Mouse (Mus musculus): ENCODE data around the gene Cdh16. TPM values are rescaled to one million over a fixed set of nuclear protein-coding genes. Genes with fewer than 3 reads are reported as not detected.

The Cdh16 gene
- polyA plus RNA-seq, 1 experiment from 2014 or later, result not detected

DNA sequence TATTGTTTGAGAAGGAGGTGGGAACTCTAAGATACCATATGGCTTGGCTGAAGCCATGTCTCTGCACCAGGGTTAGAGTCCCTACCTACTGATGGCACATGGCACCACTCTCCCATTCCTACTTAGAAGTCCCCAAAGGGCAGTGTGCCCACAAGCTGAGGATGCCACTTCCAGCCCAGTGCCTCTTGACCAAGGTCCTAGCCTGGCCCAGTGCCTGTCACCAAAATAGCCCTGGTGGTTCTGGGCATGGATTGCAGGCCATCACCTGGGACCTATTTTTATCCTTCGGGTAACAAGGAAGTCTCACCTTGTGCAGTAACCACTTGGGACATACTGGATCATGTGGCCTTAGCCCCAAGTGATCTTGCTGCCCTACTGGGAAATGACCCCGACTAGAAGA lies 16.3 kb downstream of the Cdh16 start:
- H3K9ac ChIP-seq, result no peak overlapping the region
- H3K27me3 ChIP-seq, result peaks cover 5% of the 10 kb centered on the region; the same call in 1 of the 2 replicates
- 0 out of 2 replicates have a peak, but pooled peaks cover 3% of the 10 kb centered on the region for H3K4me1 ChIP-seq
- H3K36me3 ChIP-seq (replicated peaks), result no peaks in the 10 kb centered on the region
- H3K4me3 ChIP-seq (replicated peaks), result no peak overlapping the region
- no peaks in the 10 kb centered on the region for H3K9me3 ChIP-seq
- 75% methylated on average over 2 of the region's 2 CpGs for WGBS
- no peak for ATAC-seq (ENCODE audit: low FRiP score)
- H3K4me2 ChIP-seq, result no peak overlapping the region
- H3K27ac ChIP-seq, result no peak overlapping the region

GRCm38 (mm10) chr8:104606329-104606728 lies 17.9 kb downstream of the Cdh16 start:
- WGBS, result 49% methylated on average over 6 of the region's 6 CpGs
- Histone ChIP-seq H3K36me3 (replicated peaks) (no peaks in the 10 kb centered on the region), H3K9ac (no peak overlapping the region), H3K27ac (no peak overlapping the region), H3K27me3 (peaks cover 16% of the 10 kb centered on the region), H3K4me1 (peaks cover 14% of the 10 kb centered on the region), H3K4me3 (replicated peaks) (no peak overlapping the region), H3K4me2 (no peak overlapping the region), H3K9me3 (no peaks in the 10 kb centered on the region)
- no peak for ATAC-seq (ENCODE audit: low FRiP score)

GRCm38 (mm10) chr8:104603245-104603593 lies 21.0 kb downstream of the Cdh16 start:
- Histone ChIP-seq H3K4me3 (replicated peaks) (no peak overlapping the region), H3K4me2 (no peak overlapping the region), H3K27me3 (peaks cover 14% of the 10 kb centered on the region; the same call in 1 of the 2 replicates), H3K4me1 (peaks cover 14% of the 10 kb centered on the region), H3K36me3 (replicated peaks) (no peaks in the 10 kb centered on the region), H3K27ac (no peak overlapping the region), H3K9me3 (no peaks in the 10 kb centered on the region), H3K9ac (no peak overlapping the region)
- ATAC-seq (ENCODE audit: low FRiP score), result no peak
- WGBS, result 67% methylated on average over 4 of the region's 4 CpGs

DNA sequence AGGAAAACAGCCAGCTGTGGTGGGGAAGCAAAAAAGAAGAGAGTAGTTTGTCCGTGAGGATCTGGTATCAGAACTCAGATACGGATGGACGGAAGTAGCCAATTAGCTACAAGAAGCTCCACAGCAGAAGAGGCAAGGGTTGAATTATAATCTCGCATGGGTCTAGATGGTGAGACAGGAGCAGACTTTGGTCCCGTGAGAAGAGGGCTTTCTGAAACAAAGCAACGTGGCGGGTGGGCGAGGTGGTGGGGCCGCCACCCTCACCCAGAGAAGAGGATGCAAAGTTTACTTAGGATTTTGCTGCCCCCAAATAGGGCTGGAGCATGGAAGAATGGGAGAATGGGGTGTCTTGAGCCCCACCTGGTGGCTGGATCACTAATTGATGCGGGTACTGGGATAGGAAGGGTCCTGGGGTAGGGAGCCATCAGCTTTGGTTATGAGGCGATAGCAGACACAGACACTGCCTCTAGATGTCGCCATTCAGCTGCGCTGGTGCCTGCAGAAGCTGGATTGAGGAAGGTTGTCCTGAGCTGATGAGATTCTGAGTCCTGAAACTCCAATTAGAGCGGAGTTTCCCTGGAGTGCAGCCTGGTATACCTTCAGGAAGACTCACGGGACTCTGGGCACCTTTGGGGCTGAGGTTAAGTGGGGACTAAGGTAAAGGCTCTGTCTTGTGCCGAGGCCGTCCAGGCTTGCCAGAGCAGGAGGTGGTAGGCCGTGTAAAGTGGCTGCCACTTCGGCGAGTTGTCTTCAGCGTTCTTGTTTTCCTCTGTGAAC lies 21.5 kb downstream of the Cdh16 start:
- Histone ChIP-seq H3K9ac (no peak overlapping the region), H3K27ac (no peak overlapping the region), H3K27me3 (peaks cover 14% of the 10 kb centered on the region; the same call in 1 of the 2 replicates), H3K4me1 (peaks cover 14% of the 10 kb centered on the region), H3K36me3 (replicated peaks) (no peaks in the 10 kb centered on the region), H3K4me3 (replicated peaks) (peak overlapping the region; percentile 16), H3K4me2 (peak overlapping the region; percentile 49), H3K9me3 (no peaks in the 10 kb centered on the region)
- 21% methylated on average over 21 of the region's 21 CpGs for WGBS
- ATAC-seq (ENCODE audit: low FRiP score), result peak; percentile 92

- no peak overlapping the region for H3K9ac ChIP-seq
- no peaks in the 10 kb centered on the region; the same call in 1 of the 2 replicates for H3K36me3 ChIP-seq (replicated peaks)
- peaks cover 14% of the 10 kb centered on the region for H3K4me1 ChIP-seq
- peak overlapping the region; percentile 49 for H3K4me2 ChIP-seq
- peaks cover 14% of the 10 kb centered on the region; the same call in 1 of the 2 replicates for H3K27me3 ChIP-seq
- H3K4me3 ChIP-seq (replicated peaks), result peak overlapping the region; percentile 16; the same call in 1 of the 2 replicates
- peak; percentile 39; the same call in 1 of the 2 replicates for ATAC-seq (ENCODE audit: low FRiP score)
- WGBS, result under 1% methylated on average over 12 of the region's 12 CpGs
- H3K9me3 ChIP-seq, result no peaks in the 10 kb centered on the region
- H3K27ac ChIP-seq, result no peak overlapping the region
Observed at GRCm38 (mm10) chr8:104601941-104602371, 22.2 kb downstream of the Cdh16 start.

DNA sequence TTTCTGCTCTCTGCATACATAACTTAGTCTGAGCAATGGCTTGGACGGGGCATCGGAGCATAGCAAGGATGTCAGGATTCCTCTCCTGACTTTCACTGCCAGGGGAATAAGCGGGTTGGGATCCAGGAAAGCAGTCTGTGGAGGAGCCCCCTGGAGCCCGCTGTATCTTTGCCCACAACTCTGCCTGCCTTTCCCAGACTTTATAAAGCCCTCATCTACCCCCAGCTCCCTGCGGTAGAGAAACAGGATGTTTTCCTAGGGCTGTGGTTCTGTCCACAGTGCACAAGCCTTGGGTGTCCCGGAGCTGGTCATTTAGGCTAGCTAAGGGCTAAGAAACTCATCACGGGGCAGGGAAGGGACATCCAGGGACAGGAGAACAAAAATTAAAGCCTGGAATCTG lies 22.8 kb downstream of the Cdh16 start:
- Histone ChIP-seq H3K36me3 (replicated peaks) (peaks cover 2% of the 10 kb centered on the region), H3K4me3 (replicated peaks) (0 out of 2 replicates have a peak overlapping the region, but pooled peaks have one; percentile 16), H3K4me1 (peaks cover 14% of the 10 kb centered on the region), H3K27me3 (peaks cover 14% of the 10 kb centered on the region; the same call in 1 of the 2 replicates), H3K9me3 (no peaks in the 10 kb centered on the region), H3K4me2 (peak overlapping the region; percentile 49), H3K27ac (no peak overlapping the region), H3K9ac (no peak overlapping the region)
- no peak for ATAC-seq (ENCODE audit: low FRiP score)
- 38% methylated on average over 7 of the region's 7 CpGs for WGBS

DNA sequence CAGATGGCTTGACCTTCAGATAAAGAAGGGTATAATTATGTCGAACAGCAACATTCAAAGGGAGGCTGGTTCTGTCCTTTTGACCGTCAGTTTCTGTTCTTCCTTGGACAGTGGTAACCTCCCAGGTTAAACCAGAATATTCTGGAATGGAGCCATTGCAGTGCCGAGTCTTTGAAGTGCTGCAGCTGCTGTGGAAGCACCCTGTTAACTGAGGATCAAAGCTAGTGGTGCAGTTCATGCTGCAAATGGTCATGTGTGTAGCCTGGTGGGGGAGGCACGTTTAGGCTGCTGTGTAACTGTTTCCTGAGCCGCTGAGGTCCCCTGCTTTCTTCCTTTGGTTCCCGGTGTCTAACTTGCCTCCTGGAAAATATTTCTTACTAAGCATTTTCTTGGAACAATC lies 25.7 kb downstream of the Cdh16 start:
- no peak overlapping the region for H3K4me3 ChIP-seq (replicated peaks)
- H3K27me3 ChIP-seq, result peaks cover 14% of the 10 kb centered on the region; the same call in 1 of the 2 replicates
- no peak for ATAC-seq (ENCODE audit: low FRiP score)
- H3K36me3 ChIP-seq (replicated peaks), result peaks cover 25% of the 10 kb centered on the region
- WGBS, result 77% methylated on average over 6 of the region's 6 CpGs
- no peak overlapping the region for H3K27ac ChIP-seq
- no peak overlapping the region for H3K9ac ChIP-seq
- no peak overlapping the region for H3K4me2 ChIP-seq
- peaks cover 14% of the 10 kb centered on the region for H3K4me1 ChIP-seq
- H3K9me3 ChIP-seq, result no peaks in the 10 kb centered on the region

DNA sequence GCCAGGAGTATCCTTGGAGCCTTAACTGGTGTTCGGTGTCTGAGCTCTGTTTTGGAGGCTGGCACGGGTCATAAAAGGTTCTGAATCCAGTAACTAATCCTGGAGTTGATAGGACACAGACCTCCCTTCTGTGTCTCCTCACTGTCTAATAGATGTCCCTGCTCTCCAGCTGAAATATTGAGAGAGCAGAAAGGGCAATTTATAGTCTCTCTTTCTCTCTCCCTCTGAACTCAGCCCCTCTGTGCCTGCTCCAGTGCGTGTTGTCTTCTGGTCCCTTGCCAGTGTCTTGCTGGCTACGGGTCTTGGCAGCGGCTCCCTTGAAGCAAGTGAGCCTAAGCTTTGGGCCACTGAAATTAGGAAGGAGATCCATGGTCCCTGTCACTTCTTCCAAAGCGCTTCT lies 26.5 kb downstream of the Cdh16 start:
- Histone ChIP-seq H3K4me3 (replicated peaks) (no peak overlapping the region), H3K9ac (no peak overlapping the region), H3K9me3 (no peaks in the 10 kb centered on the region), H3K27me3 (peaks cover 14% of the 10 kb centered on the region; the same call in 1 of the 2 replicates), H3K36me3 (replicated peaks) (peaks cover 26% of the 10 kb centered on the region), H3K4me2 (no peak overlapping the region), H3K27ac (no peak overlapping the region), H3K4me1 (peaks cover 10% of the 10 kb centered on the region)
- ATAC-seq (ENCODE audit: low FRiP score), result no peak
- 85% methylated on average over 6 of the region's 6 CpGs for WGBS

DNA sequence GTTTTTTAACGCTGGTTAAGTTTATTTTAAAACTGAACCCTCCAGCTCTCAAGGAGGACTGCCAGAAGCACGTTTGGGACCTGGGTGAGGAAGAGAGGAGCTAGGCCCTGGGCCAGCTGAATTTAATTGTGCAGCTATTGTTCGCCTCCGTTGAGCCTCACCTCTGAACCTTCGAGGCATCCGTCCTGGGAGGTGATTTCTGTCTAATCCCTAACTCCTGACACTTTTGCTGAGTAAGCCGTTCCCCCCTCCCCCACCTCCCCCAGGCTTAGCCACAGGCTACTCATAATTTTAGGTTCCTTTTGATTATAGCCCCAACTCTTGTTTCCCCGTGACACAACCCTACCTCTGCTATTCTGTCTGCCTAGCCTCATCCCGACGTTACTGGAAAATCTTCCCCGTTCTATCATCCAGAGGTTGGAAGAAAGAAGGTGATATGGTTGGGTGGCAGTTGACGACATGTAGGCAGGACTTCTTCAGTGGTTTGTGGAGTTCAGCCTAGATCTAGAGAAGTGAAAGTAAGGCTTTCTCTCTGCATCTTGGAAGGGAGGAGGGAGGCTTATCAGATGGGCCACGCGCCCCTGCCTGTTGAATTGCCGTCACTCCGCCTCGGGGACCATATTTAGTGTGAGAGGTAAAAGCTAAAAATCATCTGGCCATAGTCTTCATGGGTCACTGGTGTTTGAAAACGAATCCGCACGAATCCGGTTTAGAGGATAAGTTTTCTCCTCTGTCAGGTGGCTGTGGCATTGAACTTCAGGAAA lies 28.2 kb downstream of the Cdh16 start:
- Histone ChIP-seq H3K9me3 (no peaks in the 10 kb centered on the region), H3K27ac (no peak overlapping the region), H3K36me3 (replicated peaks) (peaks cover 26% of the 10 kb centered on the region), H3K4me2 (no peak overlapping the region), H3K9ac (no peak overlapping the region), H3K27me3 (no peaks in the 10 kb centered on the region), H3K4me1 (peaks cover 13% of the 10 kb centered on the region), H3K4me3 (replicated peaks) (no peak overlapping the region)
- 88% methylated on average over 21 of the region's 21 CpGs for WGBS
- no peak for ATAC-seq (ENCODE audit: low FRiP score)

- Histone ChIP-seq H3K27ac (no peak overlapping the region), H3K4me1 (peaks cover 17% of the 10 kb centered on the region), H3K9ac (no peak overlapping the region), H3K36me3 (replicated peaks) (peaks cover 26% of the 10 kb centered on the region), H3K4me2 (no peak overlapping the region), H3K27me3 (no peaks in the 10 kb centered on the region), H3K4me3 (replicated peaks) (no peak overlapping the region), H3K9me3 (no peaks in the 10 kb centered on the region)
- ATAC-seq (ENCODE audit: low FRiP score), result no peak
- 95% methylated on average over 19 of the region's 19 CpGs for WGBS
Observed at GRCm38 (mm10) chr8:104594611-104595362, 29.4 kb downstream of the Cdh16 start.

DNA sequence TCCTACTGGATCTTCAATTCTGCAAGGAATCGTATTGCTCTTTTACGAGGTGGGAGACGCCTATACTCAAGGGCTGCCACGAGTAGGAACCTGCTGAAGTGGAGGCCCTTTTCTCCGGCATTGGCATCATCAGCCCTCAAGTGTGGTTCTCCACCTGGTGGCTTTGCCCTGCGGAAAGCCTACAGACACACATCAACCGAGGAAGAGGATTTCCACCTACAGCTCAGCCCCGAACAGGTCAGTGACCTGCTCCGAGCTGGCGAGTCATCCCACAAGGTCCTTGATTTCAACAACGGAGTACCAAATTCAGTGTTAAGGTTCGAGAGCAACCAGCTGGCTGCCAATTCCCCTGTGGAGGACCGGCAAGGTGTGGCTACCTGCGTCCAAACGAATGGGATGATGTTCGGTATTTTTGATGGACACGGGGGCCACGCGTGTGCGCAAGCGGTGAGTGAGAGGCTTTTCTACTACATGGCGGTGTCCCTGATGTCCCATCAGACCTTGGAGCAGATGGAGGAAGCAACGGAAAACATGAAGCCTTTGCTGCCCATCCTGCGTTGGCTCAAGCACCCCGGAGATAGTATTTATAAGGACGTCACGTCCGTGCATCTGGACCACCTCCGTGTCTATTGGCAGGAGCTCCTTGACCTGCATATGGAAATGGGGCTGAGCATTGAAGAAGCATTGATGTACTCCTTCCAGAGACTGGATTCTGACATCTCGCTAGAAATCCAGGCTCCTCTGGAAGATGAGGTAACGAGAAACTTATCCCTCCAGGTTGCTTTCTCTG lies 30.5 kb downstream of the Cdh16 start:
- Histone ChIP-seq H3K9me3 (no peaks in the 10 kb centered on the region), H3K9ac (no peak overlapping the region), H3K36me3 (replicated peaks) (peaks cover 26% of the 10 kb centered on the region), H3K27ac (no peak overlapping the region), H3K4me3 (replicated peaks) (no peak overlapping the region), H3K27me3 (no peaks in the 10 kb centered on the region), H3K4me1 (peaks cover 17% of the 10 kb centered on the region), H3K4me2 (no peak overlapping the region)
- 95% methylated on average over 31 of the region's 31 CpGs for WGBS
- ATAC-seq (ENCODE audit: low FRiP score), result no peak
